Mouse (Mus musculus): ENCODE data around the gene Gm10718. TPM values are rescaled to one million over a fixed set of nuclear protein-coding genes. Genes with fewer than 3 reads are reported as not detected.

Gm10718 gene
- not detected in 2 replicates for polyA plus RNA-seq (2012; rRNA removed)

GRCm38 (mm10) chr9:3023312-3023984, at the start of gene Gm10718:
Gene Gm10718 (plus strand): TSS chr9:3023547.

GRCm38 (mm10) chr9:3000445-3000972, 22.8 kb upstream of the Gm10718 start, which contains the start of gene Gm10722:
Gene Gm10722 (plus strand): TSS chr9:3000922.

GRCm38 (mm10) chr9:3002794-3003396, 20.5 kb upstream of the Gm10718 start, which contains the start of gene Gm11168:
Gene Gm11168 (plus strand): TSS chr9:3003346.

GRCm38 (mm10) chr9:3012733-3013279, 10.5 kb upstream of the Gm10718 start, which contains the start of gene Gm10721:
Gene Gm10721 (plus strand): TSS chr9:3013140.

GRCm38 (mm10) chr9:3015354-3015753, 8.0 kb upstream of the Gm10718 start, which contains the start of gene Gm10720:
Gene Gm10720 (plus strand): TSS chr9:3015654.

GRCm38 (mm10) chr9:3017108-3017507, 6.2 kb upstream of the Gm10718 start, which contains the start of gene Gm10719:
Gene Gm10719 (plus strand): TSS chr9:3017408.

GRCm38 (mm10) chr9:3024912-3025467, 1.6 kb downstream of the Gm10718 start, which contains the start of gene Gm10717:
Gene Gm10717 (plus strand): TSS chr9:3025417.

GRCm38 (mm10) chr9:3034299-3034698, 11.0 kb downstream of the Gm10718 start, which contains the start of gene Gm17535:
Gene Gm17535 (plus strand): TSS chr9:3034599.

GRCm38 (mm10) chr9:3036577-3036976, 13.2 kb downstream of the Gm10718 start, which contains the start of gene Gm10715:
Gene Gm10715 (plus strand): TSS chr9:3036877.

Other genes with a start within 250 kb of the Gm10718 start
- not detected in 2 replicates for gene Gm10722, start 22.6 kb upstream of the Gm10718 start, polyA plus RNA-seq (2012; rRNA removed)
- not detected in 2 replicates for gene Gm11168, start 20.2 kb upstream of the Gm10718 start, polyA plus RNA-seq (2012; rRNA removed)
- gene Gm10721, start 10.4 kb upstream of the Gm10718 start, polyA plus RNA-seq (2012; rRNA removed), result not detected in 2 replicates
- not detected in 2 replicates for gene Gm10720, start 7.9 kb upstream of the Gm10718 start, polyA plus RNA-seq (2012; rRNA removed)
- not detected in 2 replicates for gene Gm10719, start 6.1 kb upstream of the Gm10718 start, polyA plus RNA-seq (2012; rRNA removed)
- gene Gm10717, start 1.9 kb downstream of the Gm10718 start, polyA plus RNA-seq (2012; rRNA removed), result not detected in 2 replicates
- not detected in 2 replicates for gene Gm17535, start 11.1 kb downstream of the Gm10718 start, polyA plus RNA-seq (2012; rRNA removed)
- not detected in 2 replicates for gene Gm10715, start 13.3 kb downstream of the Gm10718 start, polyA plus RNA-seq (2012; rRNA removed)